Mouse (Mus musculus): ENCODE results near the gene Nav2. TPM values are rescaled to one million over a fixed set of nuclear protein-coding genes. Genes with fewer than 3 reads are reported as not detected.

The Nav2 gene
- polyA plus RNA-seq, 1 experiment: 48.9 TPM

DNA sequence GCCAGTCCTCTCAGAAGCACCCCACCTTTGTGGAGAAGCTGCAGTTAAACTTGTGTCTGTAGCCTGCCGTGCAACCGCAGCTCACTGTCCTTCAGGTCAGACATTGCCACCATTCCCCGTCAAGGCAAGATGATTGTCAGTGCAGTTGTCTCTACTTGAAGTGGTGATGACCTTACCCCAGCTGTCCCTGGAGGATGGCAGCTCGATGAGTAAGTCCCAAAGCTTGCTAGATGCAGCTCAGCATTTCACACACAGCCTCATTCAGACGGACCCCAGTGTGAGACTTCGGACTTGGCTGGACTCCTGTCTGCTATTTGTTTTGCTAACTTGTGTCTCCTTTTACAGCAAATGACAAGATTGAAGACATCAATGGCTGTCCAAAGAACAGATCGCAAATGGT lies 463.5 kb downstream of the Nav2 start:
- no peak for DNase-seq (ENCODE audit: extremely low spot score in 1 of 2, low spot score in 1 of 2)

- no peak for DNase-seq (ENCODE audit: extremely low spot score in 1 of 2, low spot score in 1 of 2)
These were observed 464.7 kb downstream of the Nav2 start for GRCm38 (mm10) chr7:49373173-49373572.

DNA sequence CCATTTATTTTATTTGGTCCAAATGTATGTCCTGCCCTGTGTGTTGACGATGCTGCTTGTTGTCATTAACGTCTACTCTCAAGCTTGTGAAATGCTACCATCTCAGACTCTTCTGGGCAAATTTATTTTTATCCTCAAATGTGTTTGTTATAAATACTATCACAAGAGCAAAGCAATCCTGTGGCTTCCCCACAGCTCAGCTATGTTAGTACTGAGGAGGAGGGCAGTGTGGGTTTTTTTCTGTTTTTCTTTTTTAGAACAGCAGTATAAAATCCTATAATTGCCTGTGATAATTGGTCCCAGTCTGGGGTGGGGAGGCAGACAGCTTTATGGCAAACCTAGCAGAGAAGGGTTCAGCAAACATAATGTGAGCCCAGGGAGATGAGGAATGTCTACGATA lies 465.1 kb downstream of the Nav2 start:
- peak in 1 of 2 experiments; percentile 59 for DNase-seq (ENCODE audit: extremely low spot score in 1 of 2, low spot score in 1 of 2)

- DNase-seq (ENCODE audit: extremely low spot score in 1 of 2, low spot score in 1 of 2): peak in 1 of 2 experiments; percentile 52
These were observed 467.0 kb downstream of the Nav2 start for GRCm38 (mm10) chr7:49375499-49375974.

DNA sequence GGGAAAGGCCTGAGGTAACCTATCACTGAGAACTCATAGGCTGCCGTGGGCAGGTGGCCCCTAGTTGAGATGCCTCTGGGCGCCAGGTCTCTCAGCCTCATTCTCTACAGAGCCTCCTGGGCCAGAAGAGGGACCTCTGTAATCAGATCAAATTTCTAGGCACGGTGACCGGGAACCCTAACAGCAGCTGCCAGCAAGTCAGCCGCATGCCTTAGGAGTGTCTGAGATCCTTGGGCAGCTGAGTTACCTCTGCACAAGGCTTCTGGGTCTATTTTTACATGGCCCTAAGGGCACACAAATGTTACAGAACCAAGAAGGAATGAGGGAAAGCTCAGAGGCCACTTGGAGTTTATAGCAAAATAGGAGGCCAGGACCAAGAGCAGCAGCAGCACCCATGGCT lies 470.1 kb downstream of the Nav2 start:
- DNase-seq (ENCODE audit: extremely low spot score in 1 of 2, low spot score in 1 of 2): no peak

GRCm38 (mm10) chr7:49380940-49381339 lies 472.4 kb downstream of the Nav2 start:
- no peak for DNase-seq (ENCODE audit: extremely low spot score in 1 of 2, low spot score in 1 of 2)

- DNase-seq (ENCODE audit: extremely low spot score in 1 of 2, low spot score in 1 of 2): no peak
These were observed 474.4 kb downstream of the Nav2 start for GRCm38 (mm10) chr7:49382884-49383283.

DNA sequence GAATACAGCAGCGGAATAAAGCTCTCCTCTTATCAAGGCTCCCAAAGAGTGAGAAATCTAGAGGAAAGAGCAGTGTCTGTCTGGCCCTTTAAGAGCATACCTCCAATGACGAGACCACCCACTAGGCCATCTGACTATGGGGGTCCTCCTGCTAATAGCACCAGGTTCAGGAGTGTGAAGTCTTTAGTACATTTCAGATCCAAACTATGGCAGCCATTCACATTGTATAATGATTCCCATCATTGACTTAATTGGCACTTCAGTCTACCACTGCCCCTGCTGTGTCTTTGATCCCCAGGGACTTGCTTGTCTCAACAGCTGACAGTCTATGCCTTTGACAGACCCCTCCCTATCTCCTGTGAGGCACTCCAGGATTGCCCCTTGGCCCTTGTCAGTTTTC lies 479.6 kb downstream of the Nav2 start:
- DNase-seq (ENCODE audit: extremely low spot score in 1 of 2, low spot score in 1 of 2): no peak

DNA sequence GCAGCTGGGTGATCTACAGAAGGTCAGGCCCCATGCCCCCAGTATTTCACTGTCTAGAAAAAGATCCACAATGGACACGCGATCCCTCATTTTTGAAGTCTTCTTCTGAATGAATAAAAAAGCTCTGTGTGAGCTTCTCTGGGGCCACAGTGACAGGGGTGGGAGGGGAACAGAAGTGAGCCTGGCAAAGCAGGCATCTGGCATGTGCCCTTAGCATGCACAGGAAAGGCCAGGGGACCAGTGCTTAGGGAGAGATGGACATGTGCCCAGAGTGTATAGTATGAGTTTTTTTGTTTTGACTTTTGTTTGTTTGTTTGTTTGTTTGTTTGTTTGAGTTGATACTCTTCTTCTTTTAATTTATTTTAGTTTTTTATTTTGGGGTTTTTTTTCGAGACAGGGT lies 481.8 kb downstream of the Nav2 start:
- DNase-seq (ENCODE audit: extremely low spot score in 1 of 2, low spot score in 1 of 2): no peak

GRCm38 (mm10) chr7:49390829-49391228 lies 482.3 kb downstream of the Nav2 start:
- DNase-seq (ENCODE audit: extremely low spot score in 1 of 2, low spot score in 1 of 2): no peak

GRCm38 (mm10) chr7:49392180-49392579 lies 483.7 kb downstream of the Nav2 start:
- DNase-seq (ENCODE audit: extremely low spot score in 1 of 2, low spot score in 1 of 2): peak in 1 of 2 experiments; percentile 78

- no peak for DNase-seq (ENCODE audit: extremely low spot score in 1 of 2, low spot score in 1 of 2)
These were observed 484.3 kb downstream of the Nav2 start for GRCm38 (mm10) chr7:49392834-49393233.

DNA sequence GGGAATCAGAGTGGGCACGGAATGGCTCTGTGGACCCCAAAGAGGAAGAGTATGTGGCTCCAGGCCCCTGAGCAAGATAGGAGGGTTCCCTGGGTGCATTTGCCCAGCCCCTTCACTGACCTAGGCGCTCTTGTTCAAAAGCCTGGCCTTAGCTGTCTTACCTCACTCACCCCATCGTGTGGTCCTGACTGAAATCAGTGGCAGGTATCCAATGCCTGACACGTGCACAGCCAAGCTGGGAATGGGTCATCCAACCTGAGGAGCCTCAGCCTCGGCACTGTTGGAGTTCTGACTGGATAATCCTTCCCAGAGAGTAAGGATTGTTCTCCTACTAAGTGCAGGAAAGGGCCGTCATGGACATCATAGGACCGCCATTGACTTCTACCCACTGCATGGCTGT lies 485.3 kb downstream of the Nav2 start:
- no peak for DNase-seq (ENCODE audit: extremely low spot score in 1 of 2, low spot score in 1 of 2)

DNA sequence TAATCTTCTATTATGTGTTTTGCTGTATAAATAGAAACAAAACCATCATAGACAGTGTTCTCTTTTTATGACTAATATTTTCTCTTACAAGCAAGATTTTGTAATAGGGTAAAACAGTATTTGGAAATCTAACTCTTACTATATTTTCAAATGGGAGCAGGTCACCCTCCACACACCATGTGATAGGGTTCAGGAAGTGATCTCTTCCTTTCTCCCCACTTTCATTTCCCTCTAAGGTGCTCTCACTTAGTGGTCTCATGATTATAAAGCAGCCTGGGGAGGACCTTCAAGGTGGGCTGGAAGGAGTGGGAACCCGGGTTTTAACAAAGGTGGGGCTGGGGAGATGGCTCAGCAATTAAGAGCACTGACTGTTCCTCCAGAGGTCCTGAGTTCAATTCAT lies 487.7 kb downstream of the Nav2 start:
- no peak for DNase-seq (ENCODE audit: extremely low spot score in 1 of 2, low spot score in 1 of 2)

GRCm38 (mm10) chr7:49397441-49398003 lies 489.0 kb downstream of the Nav2 start:
- DNase-seq (ENCODE audit: extremely low spot score in 1 of 2, low spot score in 1 of 2): no peak

DNA sequence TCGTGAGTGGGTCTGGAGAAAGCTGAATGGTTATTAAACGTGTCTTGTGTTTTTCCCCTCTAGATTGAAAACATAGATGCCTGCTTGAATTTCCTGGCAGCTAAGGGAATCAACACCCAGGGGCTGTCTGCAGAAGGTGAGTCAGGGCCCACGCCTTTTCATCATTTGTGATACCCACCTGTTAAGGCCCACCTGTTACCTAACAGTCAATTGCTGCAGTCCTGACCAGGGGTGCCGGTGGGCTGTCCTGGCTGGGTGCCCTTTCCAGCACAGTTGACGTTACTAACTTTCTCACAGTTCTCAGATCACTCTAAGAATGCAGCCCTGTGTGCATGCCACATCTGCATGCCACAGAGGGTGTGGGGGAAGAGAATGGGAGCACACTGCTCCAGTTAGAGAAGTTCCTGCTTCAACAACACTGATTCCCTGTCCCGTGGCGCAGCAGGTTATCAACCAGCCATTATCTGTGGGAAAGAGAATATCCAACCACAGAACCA lies 489.6 kb downstream of the Nav2 start:
- no peak for DNase-seq (ENCODE audit: extremely low spot score in 1 of 2, low spot score in 1 of 2)

DNA sequence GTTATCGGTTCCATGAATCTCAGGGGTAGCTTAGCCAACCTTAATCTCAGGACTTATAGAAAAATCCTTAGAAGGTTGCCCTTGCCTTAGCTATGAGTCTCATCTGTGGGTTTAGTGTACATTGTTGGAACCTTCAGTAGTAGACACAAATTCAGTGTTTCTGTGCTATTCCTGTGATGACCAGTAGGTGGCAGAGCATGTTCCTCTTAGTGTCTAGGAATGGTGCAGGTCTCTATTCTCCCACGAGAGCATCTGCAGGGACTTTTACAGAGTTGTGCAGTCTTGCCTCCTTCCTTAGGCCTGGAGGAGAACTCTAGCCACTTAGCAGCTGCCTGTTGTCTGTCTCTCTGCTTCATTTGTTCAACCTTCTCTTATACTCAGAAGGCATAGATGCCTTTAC lies 490.8 kb downstream of the Nav2 start:
- DNase-seq (ENCODE audit: extremely low spot score in 1 of 2, low spot score in 1 of 2): peak in 1 of 2 experiments; percentile 89

DNA sequence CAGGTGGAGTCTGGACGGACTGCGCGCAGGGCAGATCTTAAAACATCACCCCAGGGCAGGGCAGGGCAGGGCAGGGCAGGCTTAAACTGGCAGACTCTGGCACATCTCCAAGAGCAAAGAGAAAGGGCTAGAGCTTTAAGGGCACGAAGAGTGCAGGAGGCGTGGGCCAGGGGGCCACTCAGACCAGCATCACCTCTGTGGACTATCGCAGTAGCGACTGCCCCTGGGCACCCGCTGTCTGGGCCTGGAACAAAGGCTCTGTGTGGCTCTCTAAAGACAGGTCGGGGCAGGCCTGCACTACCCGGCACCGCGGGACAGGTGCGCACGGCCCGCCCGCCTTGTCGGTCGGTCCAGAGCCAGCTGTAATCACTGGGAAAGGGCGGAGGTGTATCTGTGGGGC lies 491.9 kb downstream of the Nav2 start:
- DNase-seq (ENCODE audit: extremely low spot score in 1 of 2, low spot score in 1 of 2): no peak

- DNase-seq (ENCODE audit: extremely low spot score in 1 of 2, low spot score in 1 of 2): no peak
These were observed 494.0 kb downstream of the Nav2 start for GRCm38 (mm10) chr7:49402526-49402925.

GRCm38 (mm10) chr7:49407688-49408087 lies 499.2 kb downstream of the Nav2 start:
- no peak for DNase-seq (ENCODE audit: extremely low spot score in 1 of 2, low spot score in 1 of 2)

- DNase-seq (ENCODE audit: extremely low spot score in 1 of 2, low spot score in 1 of 2): no peak
These were observed 500.1 kb downstream of the Nav2 start for GRCm38 (mm10) chr7:49408625-49409024.

- DNase-seq (ENCODE audit: extremely low spot score in 1 of 2, low spot score in 1 of 2): no peak
These were observed 500.7 kb downstream of the Nav2 start for GRCm38 (mm10) chr7:49409265-49409664.

- peak in 1 of 2 experiments; percentile 68 for DNase-seq (ENCODE audit: extremely low spot score in 1 of 2, low spot score in 1 of 2)
These were observed 501.7 kb downstream of the Nav2 start for GRCm38 (mm10) chr7:49410188-49410587.

All from frontal cortex, adult 2 months (tissue).